Mouse (Mus musculus) adrenal gland, adult 18-20 months (tissue): Measurements from ENCODE around the gene Neurl2. TPM values are rescaled to one million over a fixed set of nuclear protein-coding genes. Genes with fewer than 3 reads are reported as not detected.
"Not testable (repeated sequence)": the region's sequence is repeated elsewhere in the genome, so short reads cannot be mapped to it uniquely, and the experiment has no call there.

Experiments
- DNase-seq, 2 experiments: peaks; one replicate each; pipeline ENCODE4 v3.0.0; 2021 to 2022; ENCODE audit warnings: low spot score in 2 of 2
- total RNA-seq, 2 experiments: library from RNA; stranded (reverse); gene quantifications; 1 replicate in 1 of 2; 2 replicates in 1 of 2; pipeline ENCODE4 v1.2.3; 2021

Neurl2 gene
- total RNA-seq, 2 experiments from 2014 or later = 1.4 to 1.7 TPM

- DNase-seq = no peak
Observed at GRCm38 (mm10) chr2:164859155-164859554, 25.9 kb upstream of the Neurl2 start.

- DNase-seq = no peak
Observed at GRCm38 (mm10) chr2:164857842-164858553, 24.7 kb upstream of the Neurl2 start.

GRCm38 (mm10) chr2:164857101-164857821, 24.0 kb upstream of the Neurl2 start, which contains the start of gene Pltp:
TSS of gene Pltp (minus strand) at chr2:164857711.
- DNase-seq = peak in 1 of 2 experiments; percentile 52

GRCm38 (mm10) chr2:164856309-164857100, 23.2 kb upstream of the Neurl2 start:
- no peak for DNase-seq

GRCm38 (mm10) chr2:164855572-164855971, 22.3 kb upstream of the Neurl2 start:
- DNase-seq = not testable (repeated sequence)

GRCm38 (mm10) chr2:164850061-164850460, 16.8 kb upstream of the Neurl2 start:
- no peak for DNase-seq

GRCm38 (mm10) chr2:164845782-164846181, 12.5 kb upstream of the Neurl2 start:
- DNase-seq = no peak

- DNase-seq = no peak
Observed at GRCm38 (mm10) chr2:164835164-164835563, 1.9 kb upstream of the Neurl2 start.

GRCm38 (mm10) chr2:164834531-164834930, 1.3 kb upstream of the Neurl2 start:
- no peak for DNase-seq

GRCm38 (mm10) chr2:164832748-164833301, 431 bp downstream of the Neurl2 start, which contains the start of gene Ctsa:
TSS of gene Ctsa (plus strand) at chr2:164832873.
- peak; percentile 70 to 75 for DNase-seq

GRCm38 (mm10) chr2:164832032-164832747, 1.1 kb downstream of the Neurl2 start:
- DNase-seq = no peak

GRCm38 (mm10) chr2:164831029-164831428, 2.2 kb downstream of the Neurl2 start:
- DNase-seq = no peak

- no peak for DNase-seq
Observed at GRCm38 (mm10) chr2:164829090-164829489, 4.2 kb downstream of the Neurl2 start.

GRCm38 (mm10) chr2:164828437-164828836, 4.8 kb downstream of the Neurl2 start, which contains the start of gene Spata25:
TSS of gene Spata25 (minus strand) at chr2:164828537.
- no peak for DNase-seq

- no peak for DNase-seq
Observed at GRCm38 (mm10) chr2:164827146-164827850, 6.0 kb downstream of the Neurl2 start.

- DNase-seq = no peak
Observed at GRCm38 (mm10) chr2:164825521-164825920, 7.7 kb downstream of the Neurl2 start.

- no peak for DNase-seq
Observed at GRCm38 (mm10) chr2:164823969-164824368, 9.3 kb downstream of the Neurl2 start.

GRCm38 (mm10) chr2:164823181-164823585, 10.1 kb downstream of the Neurl2 start:
- no peak for DNase-seq

- DNase-seq = peak; percentile 100
Observed at GRCm38 (mm10) chr2:164822636-164823165, 10.6 kb downstream of the Neurl2 start, which contains the start of gene Zswim1. TSS of gene Zswim1 (plus strand) at chr2:164822686.
